Mouse (Mus musculus): ENCODE measurements around the gene Myo10. TPM values are rescaled to one million over a fixed set of nuclear protein-coding genes. Genes with fewer than 3 reads are reported as not detected.

Gene Myo10
- polyA plus RNA-seq, 1 experiment from 2014 or later: 7.1 TPM

DNA sequence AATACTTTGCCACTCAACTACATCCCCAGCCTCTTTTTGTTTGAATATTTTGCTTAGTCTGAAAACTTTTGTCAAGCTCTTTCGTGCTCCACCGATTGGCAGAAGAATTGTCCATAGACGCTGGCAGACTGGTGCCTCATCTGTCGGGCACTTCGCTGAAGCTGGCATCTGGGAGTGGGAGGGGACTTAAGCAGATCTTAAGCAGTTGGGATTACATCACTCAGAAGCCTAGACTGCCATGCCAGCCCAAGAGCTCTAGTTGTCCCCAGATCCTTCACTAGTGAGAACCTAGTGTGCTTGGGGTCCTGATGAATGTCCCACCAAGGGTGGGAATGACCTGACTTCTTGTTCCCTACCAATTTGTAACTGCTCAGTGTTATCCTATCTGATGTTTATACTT, 138.0 kb downstream of the Myo10 start:
- 78% methylated on average over 5 of the region's 5 CpGs for WGBS (ENCODE audit: insufficient replicate concordance)
- Histone ChIP-seq H3K27ac (no peak overlapping the region), H3K27me3 (replicated peaks) (no peaks in the 10 kb centered on the region), H3K4me2 (no peak overlapping the region), H3K36me3 (peaks cover 12% of the 10 kb centered on the region; the same call in 1 of the 2 replicates), H3K4me1 (peaks cover 8% of the 10 kb centered on the region; the same call in 1 of the 2 replicates), H3K9me3 (replicated peaks) (no peaks in the 10 kb centered on the region), H3K4me3 (no peak overlapping the region), H3K9ac (no peak overlapping the region)
- ATAC-seq: no peak

GRCm38 (mm10) chr15:25761049-25761448, 138.7 kb downstream of the Myo10 start:
- no peak overlapping the region for H3K9ac ChIP-seq
- WGBS (ENCODE audit: insufficient replicate concordance): 73% methylated on average over 2 of the region's 2 CpGs
- ATAC-seq: no peak
- H3K4me3 ChIP-seq: no peak overlapping the region
- no peak overlapping the region for H3K27ac ChIP-seq
- H3K36me3 ChIP-seq: peaks cover 11% of the 10 kb centered on the region; the same call in 1 of the 2 replicates
- H3K4me1 ChIP-seq: peaks cover 8% of the 10 kb centered on the region; the same call in 1 of the 2 replicates
- no peaks in the 10 kb centered on the region for H3K9me3 ChIP-seq (replicated peaks)
- no peak overlapping the region for H3K4me2 ChIP-seq
- no peaks in the 10 kb centered on the region for H3K27me3 ChIP-seq (replicated peaks)

- no peak overlapping the region for H3K4me3 ChIP-seq
- no peaks in the 10 kb centered on the region for H3K27me3 ChIP-seq (replicated peaks)
- H3K36me3 ChIP-seq: 0 out of 2 replicates have a peak, but pooled peaks cover 7% of the 10 kb centered on the region
- H3K9me3 ChIP-seq (replicated peaks): no peaks in the 10 kb centered on the region
- no peak overlapping the region for H3K4me2 ChIP-seq
- peaks cover 8% of the 10 kb centered on the region; the same call in 1 of the 2 replicates for H3K4me1 ChIP-seq
- H3K27ac ChIP-seq: no peak overlapping the region
- no peak for ATAC-seq
- 60% methylated on average over 8 of the region's 8 CpGs for WGBS (ENCODE audit: insufficient replicate concordance)
- H3K9ac ChIP-seq: no peak overlapping the region
Observed at GRCm38 (mm10) chr15:25761800-25762211, 139.5 kb downstream of the Myo10 start.

DNA sequence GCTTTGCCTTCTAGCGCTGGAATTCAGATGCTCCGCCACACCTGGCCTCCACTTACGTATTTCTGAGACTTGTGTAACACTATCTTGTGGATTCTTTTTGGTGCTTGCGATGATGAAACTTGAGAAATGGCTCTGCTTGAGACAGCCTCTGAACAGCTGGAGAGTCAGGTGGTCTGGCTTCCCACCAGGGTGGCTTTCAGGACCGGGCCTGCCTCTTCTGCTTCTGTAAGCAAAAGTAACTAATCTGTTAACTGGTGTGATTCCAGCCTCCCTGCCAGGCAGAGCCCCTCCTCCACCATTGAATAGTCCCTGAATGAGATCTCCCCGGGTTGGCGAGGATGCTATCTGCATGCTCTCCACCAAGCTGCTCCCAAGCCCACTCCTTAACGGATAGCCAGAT, 140.0 kb downstream of the Myo10 start:
- no peaks in the 10 kb centered on the region for H3K9me3 ChIP-seq (replicated peaks)
- no peak overlapping the region for H3K9ac ChIP-seq
- H3K4me1 ChIP-seq: peaks cover 8% of the 10 kb centered on the region; the same call in 1 of the 2 replicates
- no peak overlapping the region for H3K4me2 ChIP-seq
- H3K27me3 ChIP-seq (replicated peaks): no peaks in the 10 kb centered on the region
- H3K4me3 ChIP-seq: no peak overlapping the region
- no peak overlapping the region for H3K27ac ChIP-seq
- 51% methylated on average over 8 of the region's 8 CpGs for WGBS (ENCODE audit: insufficient replicate concordance)
- ATAC-seq: no peak
- H3K36me3 ChIP-seq: 0 out of 2 replicates have a peak, but pooled peaks cover 7% of the 10 kb centered on the region

DNA sequence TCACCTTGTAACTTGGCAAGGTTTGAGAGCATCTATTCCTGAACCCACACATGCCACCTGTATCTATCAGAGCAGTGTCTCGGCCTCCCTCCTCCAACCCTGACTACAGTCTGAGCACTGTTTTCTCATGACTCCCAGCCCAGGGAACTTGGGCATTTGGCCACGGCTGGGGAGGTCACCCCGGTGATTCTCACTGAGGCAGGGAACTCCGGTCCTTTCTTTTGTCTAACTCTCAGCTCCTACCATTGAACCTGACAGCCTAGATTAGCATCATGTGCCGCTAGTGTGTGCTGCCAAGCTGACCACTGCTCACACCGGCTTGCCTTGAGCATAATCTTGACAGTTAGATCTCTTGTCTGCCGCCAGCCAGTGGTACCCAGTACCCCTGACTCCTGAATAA, 140.8 kb downstream of the Myo10 start:
- Histone ChIP-seq H3K4me3 (no peak overlapping the region), H3K9ac (no peak overlapping the region), H3K4me2 (no peak overlapping the region), H3K27ac (no peak overlapping the region), H3K36me3 (0 out of 2 replicates have a peak, but pooled peaks cover 7% of the 10 kb centered on the region), H3K27me3 (replicated peaks) (no peaks in the 10 kb centered on the region), H3K9me3 (replicated peaks) (no peaks in the 10 kb centered on the region), H3K4me1 (peaks cover 11% of the 10 kb centered on the region; the same call in 1 of the 2 replicates)
- 72% methylated on average over 7 of the region's 7 CpGs for WGBS (ENCODE audit: insufficient replicate concordance)
- ATAC-seq: no peak

- Histone ChIP-seq H3K4me3 (no peak overlapping the region), H3K9me3 (replicated peaks) (no peaks in the 10 kb centered on the region), H3K27ac (no peak overlapping the region), H3K4me1 (0 out of 2 replicates have a peak, but pooled peaks cover 10% of the 10 kb centered on the region), H3K27me3 (replicated peaks) (no peaks in the 10 kb centered on the region), H3K4me2 (no peak overlapping the region), H3K9ac (no peak overlapping the region), H3K36me3 (0 out of 2 replicates have a peak, but pooled peaks cover 7% of the 10 kb centered on the region)
- no peak; the same call in 1 of the 2 replicates for ATAC-seq
- WGBS (ENCODE audit: insufficient replicate concordance): 58% methylated on average over 13 of the region's 13 CpGs
Observed at GRCm38 (mm10) chr15:25764653-25765352, 142.5 kb downstream of the Myo10 start.

DNA sequence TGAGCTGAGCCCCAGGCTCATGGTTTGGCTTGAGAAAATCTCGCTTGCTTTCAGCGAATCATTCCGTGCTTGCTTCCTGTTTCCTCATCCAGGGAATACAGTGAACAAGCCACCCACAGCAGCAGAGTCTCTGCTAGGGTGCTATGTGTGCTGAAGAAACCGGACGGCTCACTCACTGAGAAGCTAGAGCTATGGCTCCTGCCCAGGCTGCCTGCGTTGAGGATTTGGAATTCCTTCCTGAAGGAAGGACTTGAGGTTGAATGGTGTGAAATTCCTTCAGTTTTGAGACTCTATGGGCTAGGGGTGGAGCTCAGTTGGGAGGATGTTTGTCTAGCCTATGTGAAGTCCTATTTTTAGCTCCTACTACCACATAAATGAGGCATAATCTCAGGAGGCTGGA, 145.5 kb downstream of the Myo10 start:
- no peak for ATAC-seq
- Histone ChIP-seq H3K9ac (no peak overlapping the region), H3K9me3 (replicated peaks) (no peaks in the 10 kb centered on the region), H3K4me3 (no peak overlapping the region), H3K4me2 (no peak overlapping the region), H3K27me3 (replicated peaks) (no peaks in the 10 kb centered on the region), H3K36me3 (0 out of 2 replicates have a peak, but pooled peaks cover 10% of the 10 kb centered on the region), H3K4me1 (0 out of 2 replicates have a peak, but pooled peaks cover 10% of the 10 kb centered on the region), H3K27ac (no peak overlapping the region)
- WGBS (ENCODE audit: insufficient replicate concordance): 55% methylated on average over 6 of the region's 6 CpGs

- no peak for ATAC-seq
- H3K4me1 ChIP-seq: 0 out of 2 replicates have a peak, but pooled peaks cover 14% of the 10 kb centered on the region
- no peaks in the 10 kb centered on the region for H3K27me3 ChIP-seq (replicated peaks)
- H3K9me3 ChIP-seq (replicated peaks): no peaks in the 10 kb centered on the region
- H3K27ac ChIP-seq: no peak overlapping the region
- WGBS (ENCODE audit: insufficient replicate concordance): 57% methylated on average over 9 of the region's 9 CpGs
- no peak overlapping the region for H3K9ac ChIP-seq
- 0 out of 2 replicates have a peak, but pooled peaks cover 5% of the 10 kb centered on the region for H3K36me3 ChIP-seq
- no peak overlapping the region for H3K4me2 ChIP-seq
- H3K4me3 ChIP-seq: no peak overlapping the region
Observed at GRCm38 (mm10) chr15:25769524-25770255, 147.4 kb downstream of the Myo10 start.

GRCm38 (mm10) chr15:25771782-25772181, 149.5 kb downstream of the Myo10 start:
- Histone ChIP-seq H3K27ac (no peak overlapping the region), H3K27me3 (replicated peaks) (no peaks in the 10 kb centered on the region), H3K4me1 (0 out of 2 replicates have a peak, but pooled peaks cover 14% of the 10 kb centered on the region), H3K36me3 (peaks cover 7% of the 10 kb centered on the region; the same call in 1 of the 2 replicates), H3K9ac (no peak overlapping the region), H3K4me3 (no peak overlapping the region), H3K9me3 (replicated peaks) (no peaks in the 10 kb centered on the region), H3K4me2 (no peak overlapping the region)
- WGBS (ENCODE audit: insufficient replicate concordance): 78% methylated on average over 10 of the region's 10 CpGs
- ATAC-seq: no peak

DNA sequence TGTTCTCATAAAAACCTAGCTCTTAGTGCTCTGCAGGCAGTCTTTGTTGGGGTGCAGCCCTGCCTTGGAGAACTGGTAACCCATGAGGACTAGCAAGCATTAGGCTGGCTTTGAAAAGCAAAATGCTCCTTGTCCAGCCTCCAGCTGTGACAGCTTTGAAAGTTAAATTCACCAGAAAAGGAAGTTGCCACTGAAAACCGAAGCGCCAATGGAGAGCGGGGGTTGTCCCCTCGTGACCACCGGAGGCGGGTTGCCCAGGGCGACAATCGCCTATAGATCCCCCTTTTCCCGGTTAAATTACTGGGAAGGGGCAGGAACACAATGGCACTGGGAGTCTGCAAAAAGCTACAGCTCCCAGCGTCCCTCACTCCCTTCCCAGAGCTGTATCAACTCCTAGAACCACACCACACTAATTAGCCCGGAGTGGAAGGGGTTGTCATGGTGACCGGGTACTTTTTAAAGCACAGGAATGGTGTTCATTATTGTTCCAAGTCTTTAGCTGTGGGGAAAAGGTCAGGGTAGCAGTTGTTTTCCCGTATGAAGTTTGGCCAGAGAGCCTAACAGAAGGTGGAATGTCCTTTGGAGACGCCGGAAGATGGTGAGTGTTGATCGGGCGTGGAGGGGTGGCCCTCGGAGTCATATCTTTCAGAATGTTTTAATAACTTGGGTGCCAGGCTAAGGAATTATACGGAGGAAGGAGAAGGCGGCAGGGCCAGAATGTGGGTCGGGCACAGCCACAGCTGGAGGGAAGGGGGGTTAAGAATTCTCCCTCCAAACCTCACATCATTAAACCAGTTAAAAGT, 151.6 kb downstream of the Myo10 start:
- Histone ChIP-seq H3K4me3 (peak overlapping the region; percentile 36), H3K4me2 (peak overlapping the region; percentile 38), H3K36me3 (peaks cover 18% of the 10 kb centered on the region; the same call in 1 of the 2 replicates), H3K27ac (no peak overlapping the region), H3K9me3 (replicated peaks) (no peaks in the 10 kb centered on the region), H3K4me1 (0 out of 2 replicates have a peak, but pooled peaks cover 4% of the 10 kb centered on the region), H3K27me3 (replicated peaks) (no peaks in the 10 kb centered on the region), H3K9ac (no peak overlapping the region)
- 36% methylated on average over 21 of the region's 21 CpGs for WGBS (ENCODE audit: insufficient replicate concordance)
- ATAC-seq: no peak

- 76% methylated on average over 8 of the region's 8 CpGs for WGBS (ENCODE audit: insufficient replicate concordance)
- no peaks in the 10 kb centered on the region for H3K27me3 ChIP-seq (replicated peaks)
- peaks cover 59% of the 10 kb centered on the region for H3K36me3 ChIP-seq
- no peaks in the 10 kb centered on the region for H3K4me1 ChIP-seq
- H3K27ac ChIP-seq: no peak overlapping the region
- no peak overlapping the region for H3K4me3 ChIP-seq
- H3K4me2 ChIP-seq: no peak overlapping the region
- ATAC-seq: no peak
- no peak overlapping the region for H3K9ac ChIP-seq
- H3K9me3 ChIP-seq (replicated peaks): no peaks in the 10 kb centered on the region
Observed at GRCm38 (mm10) chr15:25778937-25779336, 156.6 kb downstream of the Myo10 start.
